Mouse (Mus musculus) intestine, embryonic 14.5 days (tissue): ENCODE results near the gene Uhrf1bp1l. TPM values are rescaled to one million over a fixed set of nuclear protein-coding genes. Genes with fewer than 3 reads are reported as not detected.
A peak's percentile ranks its signal among the peaks of the same experiment; 100 is the strongest.

ENCODE experiments used
- ATAC-seq: fragments of 200-750 bp; cut with Nextera tagmentation; replicated peaks from 2 replicates; pipeline ENCODE4 v1.8.0; 2017; ENCODE audit warnings: low read depth, moderate number of reproducible peaks, moderate TSS enrichment, moderate library complexity; ENCODE audit not compliant: low FRiP score, low TSS enrichment
- DNase-seq: peaks from one replicate; pipeline ENCODE4 v3.0.0-alpha.2; 2018; ENCODE audit warnings: low spot score
- H3K27ac ChIP-seq: fragments of 300-500 bp; sonication (generic); 2 replicates; pipeline ENCODE4 v1.5.1; 2014; ENCODE audit warnings: low read depth, mild to moderate bottlenecking, control low read depth
- H3K27me3 ChIP-seq: fragments of 300-500 bp; sonication (generic); replicated peaks from 2 replicates; pipeline ENCODE4 v1.6.1; 2014; ENCODE audit warnings: low read length, control low read depth; ENCODE audit not compliant: control insufficient read depth, insufficient read depth
- H3K36me3 ChIP-seq: fragments of 300-500 bp; sonication (generic); 2 replicates; pipeline ENCODE4 v1.6.1; 2014; ENCODE audit warnings: low read length, control low read depth; ENCODE audit not compliant: control insufficient read depth, insufficient read depth
- H3K4me1 ChIP-seq: fragments of 300-500 bp; sonication (generic); replicated peaks from 2 replicates; pipeline ENCODE4 v1.6.1; 2014; ENCODE audit warnings: low read length, control low read depth, mixed read lengths; ENCODE audit not compliant: control insufficient read depth, insufficient read depth
- H3K4me2 ChIP-seq: fragments of 300-500 bp; sonication (generic); 2 replicates; pipeline ENCODE4 v1.6.1; 2014; ENCODE audit warnings: low read length
- H3K4me3 ChIP-seq: fragments of 300-500 bp; sonication (generic); 2 replicates; pipeline ENCODE4 v1.5.1; 2014; ENCODE audit warnings: low read depth, low read length, control low read depth, mixed read lengths
- H3K9ac ChIP-seq: fragments of 300-500 bp; sonication (generic); 2 replicates; pipeline ENCODE4 v1.6.1; 2014; ENCODE audit warnings: mild to moderate bottlenecking, low read length
- H3K9me3 ChIP-seq: fragments of 300-500 bp; sonication (generic); 2 replicates; pipeline ENCODE4 v1.6.1; 2016; ENCODE audit warnings: low read length, control low read depth; ENCODE audit not compliant: control insufficient read depth
- WGBS: fragments of 180-500 bp; shearing (Covaris S2); extraction: QIAGEN DNeasy Blood & Tissue Kit; methylation state at CpG from one replicate; pipeline ENCODE4 v1.1.7; 2014; 5-methylcytosine and 5-hydroxymethylcytosine counted together
- polyA plus RNA-seq: library from polyadenylated mRNA; unstranded; fragments of >200 nt; fragmentation: Nextera tagmentation; extraction: Ambion mirVana; gene quantifications from 2 replicates; pipeline ENCODE4 v1.2.1, GENCODE M21; 2014

Uhrf1bp1l gene
- polyA plus RNA-seq, 1 experiment from 2014 or later: 29.6 TPM

GRCm38 (mm10) chr10:89720252-89720651, 24.5 kb upstream of the Uhrf1bp1l start:
- no peak for ATAC-seq
- no peaks in the 10 kb centered on the region for H3K9me3 ChIP-seq
- peaks cover 49% of the 10 kb centered on the region for H3K36me3 ChIP-seq
- H3K27me3 ChIP-seq: no peaks in the 10 kb centered on the region
- no peak overlapping the region for H3K9ac ChIP-seq
- no peaks in the 10 kb centered on the region for H3K4me1 ChIP-seq
- no peak overlapping the region for H3K27ac ChIP-seq
- no peak overlapping the region for H3K4me2 ChIP-seq
- no peak overlapping the region for H3K4me3 ChIP-seq
- no peak for DNase-seq

- H3K36me3 ChIP-seq: peaks cover 51% of the 10 kb centered on the region
- no peak overlapping the region for H3K27ac ChIP-seq
- H3K4me2 ChIP-seq: no peak overlapping the region
- H3K9me3 ChIP-seq: no peaks in the 10 kb centered on the region
- ATAC-seq (no peak), DNase-seq (no peak)
- 82% methylated on average over 3 of the region's 3 CpGs for WGBS
- no peaks in the 10 kb centered on the region for H3K4me1 ChIP-seq
- H3K9ac ChIP-seq: no peak overlapping the region
- H3K27me3 ChIP-seq: no peaks in the 10 kb centered on the region
- H3K4me3 ChIP-seq: no peak overlapping the region
Observed at GRCm38 (mm10) chr10:89720796-89721195, 24.0 kb upstream of the Uhrf1bp1l start.

GRCm38 (mm10) chr10:89722247-89723195, 22.3 kb upstream of the Uhrf1bp1l start:
- Histone ChIP-seq H3K9me3 (no peaks in the 10 kb centered on the region), H3K9ac (no peak overlapping the region), H3K36me3 (peaks cover 52% of the 10 kb centered on the region), H3K4me2 (no peak overlapping the region), H3K4me1 (no peaks in the 10 kb centered on the region), H3K27ac (no peak overlapping the region), H3K27me3 (no peaks in the 10 kb centered on the region), H3K4me3 (no peak overlapping the region)
- 90% methylated on average over 14 of the region's 14 CpGs for WGBS
- DNase-seq (no peak), ATAC-seq (no peak)

- H3K9ac ChIP-seq: no peak overlapping the region
- WGBS: 83% methylated on average over 6 of the region's 6 CpGs
- no peak for DNase-seq
Observed at GRCm38 (mm10) chr10:89730386-89730785, 14.4 kb upstream of the Uhrf1bp1l start.

GRCm38 (mm10) chr10:89731341-89731740, 13.4 kb upstream of the Uhrf1bp1l start:
- 12% methylated on average over 5 of the region's 5 CpGs for WGBS
- H3K9ac ChIP-seq: peak overlapping the region; percentile 67
- no peaks in the 10 kb centered on the region for H3K27me3 ChIP-seq

More at GRCm38 (mm10) chr10:89730386-89730785, 14.4 kb upstream of the Uhrf1bp1l start:
- peaks cover 4% of the 10 kb centered on the region; the same call in 1 of the 2 replicates for H3K4me1 ChIP-seq
- H3K4me3 ChIP-seq: no peak overlapping the region
- no peak overlapping the region for H3K4me2 ChIP-seq
- no peak for ATAC-seq
- peaks cover 19% of the 10 kb centered on the region for H3K36me3 ChIP-seq
- H3K9me3 ChIP-seq: no peaks in the 10 kb centered on the region
- no peak overlapping the region for H3K27ac ChIP-seq
- H3K27me3 ChIP-seq: no peaks in the 10 kb centered on the region

GRCm38 (mm10) chr10:89732001-89732794, 12.6 kb upstream of the Uhrf1bp1l start, which contains the start of gene Actr6:
Actr6 (minus strand) TSS chr10:89732295.
- H3K4me1 ChIP-seq: peaks cover 4% of the 10 kb centered on the region; the same call in 1 of the 2 replicates
- H3K9me3 ChIP-seq: no peaks in the 10 kb centered on the region
- ATAC-seq (peak; percentile 98), DNase-seq (peak; percentile 96)
- H3K4me2 ChIP-seq: peak within 1 kb of the TSS; percentile 79
- H3K27me3 ChIP-seq: no peaks in the 10 kb centered on the region
- H3K4me3 ChIP-seq: peak within 1 kb of the TSS; percentile 87
- H3K36me3 ChIP-seq: peaks cover 4% of the 10 kb centered on the region
- under 1% methylated on average over 49 of the region's 49 CpGs for WGBS
- H3K9ac ChIP-seq: peak within 1 kb of the TSS; percentile 67
- H3K27ac ChIP-seq: peak within 1 kb of the TSS; percentile 43; the same call in 1 of the 2 replicates

More at GRCm38 (mm10) chr10:89731341-89731740, 13.4 kb upstream of the Uhrf1bp1l start:
- H3K9me3 ChIP-seq: no peaks in the 10 kb centered on the region
- DNase-seq: no peak
- peaks cover 10% of the 10 kb centered on the region for H3K36me3 ChIP-seq
- peaks cover 4% of the 10 kb centered on the region; the same call in 1 of the 2 replicates for H3K4me1 ChIP-seq
- ATAC-seq: no peak
- H3K4me3 ChIP-seq: peak overlapping the region; percentile 87
- H3K4me2 ChIP-seq: peak overlapping the region; percentile 79
- H3K27ac ChIP-seq: no peak overlapping the region

GRCm38 (mm10) chr10:89737092-89737491, 7.7 kb upstream of the Uhrf1bp1l start:
- Histone ChIP-seq H3K27me3 (no peaks in the 10 kb centered on the region), H3K4me3 (no peak overlapping the region), H3K4me1 (no peaks in the 10 kb centered on the region), H3K27ac (no peak overlapping the region), H3K36me3 (no peaks in the 10 kb centered on the region), H3K4me2 (no peak overlapping the region), H3K9me3 (no peaks in the 10 kb centered on the region), H3K9ac (no peak overlapping the region)
- ATAC-seq: no peak
- no peak for DNase-seq
- 39% methylated on average over 5 of the region's 5 CpGs for WGBS

GRCm38 (mm10) chr10:89737887-89738286, 6.9 kb upstream of the Uhrf1bp1l start:
- H3K4me3 ChIP-seq: no peak overlapping the region

More at GRCm38 (mm10) chr10:89737887-89738286, 6.9 kb upstream of the Uhrf1bp1l start:
- H3K9ac ChIP-seq: no peak overlapping the region
- no peak for ATAC-seq
- H3K27ac ChIP-seq: no peak overlapping the region
- H3K9me3 ChIP-seq: no peaks in the 10 kb centered on the region
- 79% methylated on average over 3 of the region's 3 CpGs for WGBS
- H3K36me3 ChIP-seq: no peaks in the 10 kb centered on the region
- no peaks in the 10 kb centered on the region for H3K4me1 ChIP-seq
- no peaks in the 10 kb centered on the region for H3K27me3 ChIP-seq
- no peak overlapping the region for H3K4me2 ChIP-seq
- DNase-seq: no peak
